Mouse (Mus musculus) liver, postnatal 0 days (tissue): ENCODE results near the gene 1190005I06Rik. TPM values are rescaled to one million over a fixed set of nuclear protein-coding genes. Genes with fewer than 3 reads are reported as not detected.

ENCODE experiments used
- ATAC-seq: fragments of 200-750 bp; cut with Nextera tagmentation; 2 replicates; pipeline ENCODE4 v1.8.0; 2017; ENCODE audit warnings: mild to moderate bottlenecking, moderate library complexity
- DNase-seq: peaks from one replicate; pipeline ENCODE4 v3.0.0-alpha.2; 2016
- H3K27ac ChIP-seq: fragments of 300-500 bp; sonication (generic); 2 replicates; pipeline ENCODE4 v1.5.1; 2014; ENCODE audit warnings: antibody characterized with exemption, moderate library complexity, mild to moderate bottlenecking, low read depth
- H3K27me3 ChIP-seq: fragments of 300-500 bp; sonication (generic); 2 replicates; pipeline ENCODE4 v1.6.1; 2014; ENCODE audit warnings: low read length, control low read depth, mixed read lengths; ENCODE audit not compliant: insufficient read depth
- H3K36me3 ChIP-seq: fragments of 300-500 bp; sonication (generic); replicated peaks from 2 replicates; pipeline ENCODE4 v1.6.1; 2014; ENCODE audit warnings: mild to moderate bottlenecking, control low read depth, low read length, moderate library complexity, mixed read lengths; ENCODE audit not compliant: insufficient read depth
- H3K4me1 ChIP-seq: fragments of 300-500 bp; sonication (generic); 2 replicates; pipeline ENCODE4 v1.6.1; 2014; ENCODE audit warnings: antibody characterized with exemption, mild to moderate bottlenecking, control low read depth; ENCODE audit not compliant: insufficient read depth
- H3K4me2 ChIP-seq: fragments of 300-500 bp; sonication (generic); 2 replicates; pipeline ENCODE4 v1.6.1; 2014; ENCODE audit warnings: low read depth, mild to moderate bottlenecking, low read length, moderate library complexity, mixed read lengths
- H3K4me3 ChIP-seq: fragments of 300-500 bp; sonication (generic); 2 replicates; pipeline ENCODE4 v1.5.1; 2014; ENCODE audit warnings: low read depth, low read length
- H3K9ac ChIP-seq: fragments of 300-500 bp; sonication (generic); replicated peaks from 2 replicates; pipeline ENCODE4 v1.6.1; 2014; ENCODE audit warnings: mild to moderate bottlenecking, moderate library complexity
- H3K9me3 ChIP-seq: fragments of 300-500 bp; sonication (generic); 2 replicates; pipeline ENCODE4 v1.6.1; 2016; ENCODE audit warnings: mild to moderate bottlenecking, control low read depth, low read length, mixed read lengths
- CTCF ChIP-seq: sonication (generic); IDR thresholded peaks from 2 replicates; pipeline ENCODE4 v1.5.1; 2016; ENCODE audit warnings: antibody characterized with exemption, low read depth
- EP300 ChIP-seq: IDR thresholded peaks from 2 replicates; pipeline ENCODE4 v1.6.1; 2016; ENCODE audit warnings: antibody characterized with exemption, low read depth, mild to moderate bottlenecking
- WGBS: fragments of 180-500 bp; shearing (Covaris S2); extraction: QIAGEN DNeasy Blood & Tissue Kit; methylation state at CpG from one replicate; pipeline ENCODE4 v1.1.7; 2014; ENCODE audit not compliant: insufficient replicate concordance; 5-methylcytosine and 5-hydroxymethylcytosine counted together
- polyA plus RNA-seq: library from polyadenylated mRNA; unstranded; fragments of >200 nt; fragmentation: Nextera tagmentation; extraction: Ambion mirVana; gene quantifications from 2 replicates; pipeline ENCODE4 v1.2.1, GENCODE M21; 2015

The 1190005I06Rik gene
- polyA plus RNA-seq, 1 experiment from 2014 or later: 4.8 TPM

DNA sequence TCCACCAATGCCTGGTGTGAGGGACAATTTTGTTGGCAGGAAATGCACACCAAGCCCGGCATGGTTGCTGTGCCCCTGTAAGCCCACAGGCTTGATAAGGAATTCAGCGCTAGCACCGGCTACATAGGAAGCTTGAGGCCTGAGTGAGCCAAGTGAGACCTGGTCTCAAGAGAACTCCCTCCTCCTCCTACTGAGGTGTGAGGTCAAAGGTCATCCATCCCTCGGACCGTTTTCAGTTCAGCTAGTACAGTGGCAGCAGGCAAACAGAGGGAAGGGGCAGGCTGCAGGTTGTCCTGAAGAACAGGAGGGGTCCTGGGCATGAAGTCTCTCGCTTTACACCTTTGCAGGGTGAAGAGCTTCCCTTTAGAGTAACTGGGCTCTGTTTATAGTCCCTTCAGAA, 16.6 kb downstream of the 1190005I06Rik start:
- no peaks in the 10 kb centered on the region for H3K36me3 ChIP-seq
- TF ChIP-seq EP300 (no peak), CTCF (no peak)
- peaks cover 12% of the 10 kb centered on the region for H3K4me1 ChIP-seq
- no peaks in the 10 kb centered on the region for H3K9me3 ChIP-seq
- WGBS: 29% methylated on average over 6 of the region's 6 CpGs
- no peak overlapping the region for H3K4me3 ChIP-seq
- H3K9ac ChIP-seq: no peak overlapping the region
- no peak for ATAC-seq
- no peak for DNase-seq
- H3K27me3 ChIP-seq: peaks cover 15% of the 10 kb centered on the region
- no peak overlapping the region for H3K4me2 ChIP-seq
- H3K27ac ChIP-seq: no peak overlapping the region

DNA sequence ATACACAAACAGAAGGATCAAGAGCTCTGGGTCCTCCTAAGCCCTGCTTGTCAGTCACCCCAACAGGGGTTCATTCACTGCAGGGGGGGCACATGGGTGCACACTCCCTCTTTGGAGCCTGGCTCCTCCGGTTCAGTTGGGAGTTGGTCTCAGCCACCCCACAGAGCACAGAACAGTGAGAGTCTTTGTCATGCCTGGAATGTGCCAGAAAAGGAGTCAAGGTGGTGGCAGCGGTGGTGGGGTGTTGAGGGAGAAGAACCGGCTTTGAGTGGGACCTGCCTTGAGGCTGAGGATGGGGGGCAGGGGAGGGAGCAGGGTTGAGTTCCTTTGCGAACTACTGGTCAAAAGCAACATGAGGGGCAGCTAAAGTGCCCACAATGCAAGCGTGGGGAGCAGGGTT, 17.4 kb downstream of the 1190005I06Rik start:
- Histone ChIP-seq H3K27me3 (peaks cover 15% of the 10 kb centered on the region), H3K27ac (no peak overlapping the region), H3K9ac (no peak overlapping the region), H3K9me3 (no peaks in the 10 kb centered on the region), H3K4me2 (no peak overlapping the region), H3K4me1 (peaks cover 12% of the 10 kb centered on the region), H3K4me3 (no peak overlapping the region), H3K36me3 (no peaks in the 10 kb centered on the region)
- WGBS: 62% methylated on average over 5 of the region's 5 CpGs
- ATAC-seq: no peak
- TF ChIP-seq CTCF (no peak), EP300 (no peak)
- DNase-seq: no peak

GRCm38 (mm10) chr8:120627298-120627697, 20.1 kb downstream of the 1190005I06Rik start:
- H3K27me3 ChIP-seq: no peaks in the 10 kb centered on the region
- ATAC-seq: no peak
- H3K36me3 ChIP-seq: no peaks in the 10 kb centered on the region
- DNase-seq: no peak
- TF ChIP-seq EP300: no peak
- TF ChIP-seq CTCF: no peak
- no peak overlapping the region for H3K4me3 ChIP-seq
- H3K9ac ChIP-seq: no peak overlapping the region
- no peaks in the 10 kb centered on the region for H3K4me1 ChIP-seq
- H3K4me2 ChIP-seq: no peak overlapping the region
- no peaks in the 10 kb centered on the region for H3K9me3 ChIP-seq
- no peak overlapping the region for H3K27ac ChIP-seq
- WGBS: 76% methylated on average over 5 of the region's 5 CpGs

GRCm38 (mm10) chr8:120626461-120626860, 21.0 kb downstream of the 1190005I06Rik start:
- Histone ChIP-seq H3K9me3 (no peaks in the 10 kb centered on the region), H3K27me3 (no peaks in the 10 kb centered on the region), H3K27ac (no peak overlapping the region), H3K9ac (no peak overlapping the region), H3K4me3 (no peak overlapping the region), H3K4me2 (no peak overlapping the region), H3K4me1 (peaks cover 6% of the 10 kb centered on the region), H3K36me3 (no peaks in the 10 kb centered on the region)
- TF ChIP-seq CTCF (no peak), EP300 (no peak)
- no peak for DNase-seq
- WGBS: 81% methylated on average over 11 of the region's 11 CpGs
- ATAC-seq: no peak

DNA sequence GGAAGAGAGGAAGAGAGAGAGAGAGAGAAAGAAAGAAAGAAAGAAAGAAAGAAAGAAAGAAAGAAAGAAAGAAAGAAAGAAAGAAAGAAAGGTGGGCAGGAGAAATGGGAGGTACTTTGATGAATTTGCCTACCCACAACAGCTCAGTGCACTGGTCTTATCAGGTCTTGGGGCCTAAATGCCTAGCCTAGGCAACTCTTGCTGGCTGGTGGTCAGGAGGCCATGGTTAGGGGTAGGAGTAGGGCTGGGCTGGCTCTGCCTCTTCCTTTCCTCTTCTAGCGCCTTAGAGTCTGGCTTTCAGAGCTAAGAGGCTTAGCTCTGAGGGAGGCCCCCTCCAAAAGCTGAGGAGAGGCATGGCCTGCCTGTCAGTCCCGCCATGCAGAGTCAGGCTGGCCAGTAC, 23.8 kb downstream of the 1190005I06Rik start:
- no peak overlapping the region for H3K9ac ChIP-seq
- no peak for DNase-seq
- H3K4me2 ChIP-seq: no peak overlapping the region
- no peak for ATAC-seq
- TF ChIP-seq CTCF (no peak), EP300 (no peak)
- no peaks in the 10 kb centered on the region for H3K27me3 ChIP-seq
- H3K36me3 ChIP-seq: no peaks in the 10 kb centered on the region
- H3K9me3 ChIP-seq: no peaks in the 10 kb centered on the region
- H3K4me1 ChIP-seq: peaks cover 19% of the 10 kb centered on the region
- H3K27ac ChIP-seq: no peak overlapping the region
- WGBS: 65% methylated on average over 2 of the region's 2 CpGs
- H3K4me3 ChIP-seq: no peak overlapping the region

- Histone ChIP-seq H3K4me3 (no peak overlapping the region), H3K9ac (no peak overlapping the region), H3K27me3 (no peaks in the 10 kb centered on the region), H3K9me3 (no peaks in the 10 kb centered on the region), H3K36me3 (no peaks in the 10 kb centered on the region), H3K4me1 (peaks cover 19% of the 10 kb centered on the region), H3K4me2 (no peak overlapping the region), H3K27ac (peak overlapping the region; percentile 77)
- 68% methylated on average over 14 of the region's 14 CpGs for WGBS
- DNase-seq: peak; percentile 66
- ATAC-seq: peak; percentile 57
- TF ChIP-seq EP300 (peak; percentile 18; the same call in 1 of the 2 replicates), CTCF (no peak)
These were observed 25.3 kb downstream of the 1190005I06Rik start for GRCm38 (mm10) chr8:120622161-120622560.

- Histone ChIP-seq H3K9ac (0 out of 2 replicates have a peak overlapping the region, but pooled peaks have one; percentile 34), H3K27ac (peak overlapping the region; percentile 97), H3K4me3 (no peak overlapping the region), H3K4me2 (peak overlapping the region; percentile 6; the same call in 1 of the 2 replicates), H3K36me3 (no peaks in the 10 kb centered on the region), H3K9me3 (no peaks in the 10 kb centered on the region), H3K4me1 (peaks cover 19% of the 10 kb centered on the region), H3K27me3 (no peaks in the 10 kb centered on the region)
- 49% methylated on average over 7 of the region's 7 CpGs for WGBS
- no peak for TF ChIP-seq CTCF
- TF ChIP-seq EP300: no peak
- DNase-seq: no peak
- peak; percentile 1; the same call in 1 of the 2 replicates for ATAC-seq
These were observed 27.0 kb downstream of the 1190005I06Rik start for GRCm38 (mm10) chr8:120620441-120620840.
